Mouse (Mus musculus) CD4-positive, CD25-positive, alpha-beta regulatory T cell, adult 2 months (primary cell): ENCODE data around the gene Irx3.

ENCODE experiments used
- DNase-seq: peaks from one replicate; pipeline ENCODE4 v3.0.0-alpha.2; 2012; ENCODE audit warnings: low read depth, low spot score

Irx3 gene

DNA sequence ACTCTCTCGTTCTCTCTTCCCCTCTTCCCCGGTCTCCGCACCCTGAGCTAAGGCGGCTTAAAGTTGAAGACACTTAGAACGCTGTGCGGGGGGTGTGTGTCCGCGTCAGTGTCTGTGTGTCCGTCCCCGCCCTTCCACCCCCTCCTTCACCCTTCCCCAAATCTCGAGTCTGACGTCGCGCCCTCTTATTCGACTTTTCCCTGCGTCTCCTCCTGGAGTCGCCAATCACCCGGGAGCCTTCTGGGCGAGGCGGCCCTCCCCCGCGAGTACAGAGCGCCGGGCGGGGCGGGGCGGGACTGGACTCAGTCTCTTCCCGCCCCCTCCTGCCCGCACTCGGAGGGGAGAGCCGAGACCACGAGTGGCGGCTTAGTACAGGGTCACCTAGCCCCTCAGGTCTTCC lies at the start of gene Irx3:
Irx3 (minus strand) TSS at position 229 of the 400 bp plus-strand sequence.
- no peak for DNase-seq

DNA sequence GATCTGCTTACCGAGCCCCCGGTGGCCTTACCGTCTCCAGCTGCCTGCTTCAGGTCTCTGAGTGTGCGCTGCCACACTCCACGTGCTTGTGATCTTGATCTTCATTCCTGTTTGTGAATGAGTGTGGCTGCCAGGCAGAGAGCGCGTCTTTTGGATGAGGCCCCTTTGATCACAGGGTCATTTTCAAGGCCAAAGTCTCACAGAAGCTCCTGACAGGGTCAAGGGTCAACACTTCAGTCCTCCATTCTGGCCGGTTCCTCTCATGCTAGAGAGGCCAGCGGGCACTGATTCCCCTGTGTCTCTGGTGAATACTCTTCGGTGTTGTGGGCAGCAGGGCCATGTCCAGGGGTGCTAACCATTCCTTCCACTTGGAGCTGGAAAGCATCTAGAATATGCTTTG lies 49.5 kb upstream of the Irx3 start:
- no peak for DNase-seq

DNA sequence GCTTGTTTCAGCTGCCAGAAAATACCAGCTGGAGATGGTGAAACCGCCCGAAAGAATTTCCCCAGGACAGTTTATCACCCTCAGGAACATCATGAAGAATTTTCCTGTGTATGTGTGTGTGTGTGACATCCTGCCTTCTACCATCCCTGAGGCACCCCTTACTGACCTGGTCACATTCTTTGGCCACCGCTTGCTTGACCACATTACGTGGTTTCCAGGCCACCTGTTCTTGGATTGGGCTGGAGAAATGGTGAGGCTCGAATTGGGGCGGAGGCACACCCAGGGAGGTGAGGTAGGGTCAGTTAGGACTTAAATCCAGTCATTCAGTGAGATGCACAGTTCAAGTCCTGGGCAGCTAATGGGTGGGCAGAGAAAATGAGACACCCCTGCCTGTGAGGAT lies 48.1 kb upstream of the Irx3 start:
- DNase-seq: no peak

DNA sequence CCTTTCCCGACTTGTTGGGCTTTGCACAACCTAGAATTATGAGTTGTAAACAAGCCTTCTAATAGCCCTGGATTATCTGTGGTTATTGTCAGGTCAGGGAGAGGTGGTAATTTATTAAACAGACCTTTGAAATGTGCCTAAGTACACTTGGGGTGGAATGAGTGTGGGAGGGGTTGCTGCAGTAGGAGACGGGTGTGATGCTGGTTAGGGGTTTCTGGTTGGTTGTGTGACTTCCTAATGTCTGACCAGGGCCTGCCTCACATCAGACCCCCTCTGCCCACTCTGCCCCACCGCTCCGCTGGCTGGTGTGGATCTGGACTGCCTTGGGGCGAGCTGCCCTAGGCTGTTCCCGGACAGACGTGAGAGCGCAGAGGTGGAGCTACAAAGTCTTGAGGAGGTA lies 47.7 kb upstream of the Irx3 start:
- DNase-seq: no peak

DNA sequence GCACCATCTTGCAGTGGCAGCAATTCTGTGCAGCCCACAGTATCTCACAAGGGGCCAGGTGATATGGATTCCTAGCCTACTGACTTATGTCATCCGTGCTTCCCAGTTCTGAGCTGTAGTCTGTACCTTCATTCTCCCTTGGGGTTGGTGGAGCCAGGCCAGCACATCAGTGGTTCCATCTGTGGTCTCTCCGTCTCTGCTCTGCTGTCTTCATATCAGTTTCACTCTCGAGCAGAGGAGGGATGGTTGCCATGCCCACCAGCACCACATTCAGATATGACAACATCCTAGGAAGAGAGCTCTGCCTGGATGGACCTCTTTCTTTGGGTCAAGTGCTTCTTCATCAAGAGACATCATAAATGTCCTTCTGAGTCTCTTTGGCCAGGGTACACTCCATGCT lies 43.8 kb upstream of the Irx3 start:
- DNase-seq: no peak

DNA sequence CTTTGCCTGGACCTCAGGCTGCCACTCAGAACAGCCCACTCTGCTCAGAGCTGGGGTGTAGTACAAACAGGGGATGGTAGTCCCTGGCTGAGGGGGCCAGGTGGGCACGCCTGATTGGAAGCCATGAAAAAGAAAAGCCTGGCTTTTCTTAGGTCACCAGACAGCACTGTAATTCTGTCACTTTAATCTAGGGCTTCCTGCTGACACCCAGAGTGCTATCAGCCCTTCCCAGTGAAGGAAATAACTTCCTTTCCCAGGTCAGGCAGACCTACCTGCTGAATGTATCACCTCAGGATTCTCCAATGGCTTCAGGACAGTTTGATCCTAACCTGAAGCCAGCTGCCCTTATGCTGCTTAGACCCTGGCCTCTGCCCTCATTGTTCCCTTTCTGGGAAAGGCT lies 35.3 kb upstream of the Irx3 start:
- no peak for DNase-seq

DNA sequence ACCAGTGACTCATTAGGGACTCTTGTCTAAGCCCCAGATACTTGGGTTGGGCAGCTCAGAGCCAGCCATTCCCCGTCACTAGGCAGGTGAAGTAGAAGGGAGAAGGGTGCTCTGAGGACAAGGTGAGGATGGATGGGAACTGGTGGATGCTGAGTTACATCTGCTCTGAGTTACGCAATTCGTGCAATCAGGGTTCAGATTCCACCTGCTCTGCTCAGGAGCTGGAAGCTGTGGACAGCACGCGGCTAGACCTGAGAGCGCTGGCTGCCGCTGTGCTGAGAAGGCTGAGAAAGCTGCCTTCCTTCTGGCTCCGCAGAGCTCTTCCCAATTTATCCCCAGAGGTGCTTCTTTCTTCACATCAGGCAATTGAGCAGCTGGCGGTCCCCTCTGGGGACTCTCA lies 34.8 kb upstream of the Irx3 start:
- DNase-seq: no peak

DNA sequence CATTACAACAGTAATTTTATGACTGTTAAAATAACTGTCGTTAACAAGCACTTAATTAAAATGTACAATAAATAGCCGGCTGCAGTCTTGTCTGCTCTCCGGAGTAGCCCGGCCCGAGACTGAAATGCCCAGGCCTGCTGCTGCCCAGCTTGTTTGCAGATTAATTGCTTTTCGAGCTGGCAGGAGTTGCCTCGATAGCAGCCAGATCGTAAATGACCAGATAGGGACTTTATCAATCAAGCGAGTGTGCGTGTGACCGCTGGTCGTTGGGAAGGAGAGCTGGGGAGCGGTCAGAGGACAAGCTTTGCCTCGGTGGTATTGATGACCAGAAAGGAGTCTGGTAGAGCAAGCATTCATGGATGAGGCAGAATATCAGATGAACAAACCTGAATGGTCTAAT lies 25.8 kb upstream of the Irx3 start:
- no peak for DNase-seq

DNA sequence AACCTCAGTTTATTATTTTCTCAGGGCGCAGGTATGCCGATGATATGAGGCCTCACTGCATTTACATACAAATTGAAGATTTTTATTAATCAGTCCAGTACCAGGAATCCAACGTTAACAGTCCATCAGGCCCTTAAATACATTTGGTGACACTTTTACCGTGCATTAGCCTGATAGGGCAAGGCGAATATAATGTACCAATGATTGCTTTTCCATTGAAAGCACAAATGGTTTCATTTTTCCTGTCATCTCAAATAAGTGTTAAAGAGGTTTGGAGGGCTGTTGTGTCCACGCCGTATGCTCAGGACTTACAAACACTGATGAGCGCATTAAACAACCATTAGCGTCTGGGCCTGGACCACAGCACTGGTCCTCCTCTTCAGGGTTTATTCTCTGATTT lies 25.3 kb upstream of the Irx3 start:
- no peak for DNase-seq

DNA sequence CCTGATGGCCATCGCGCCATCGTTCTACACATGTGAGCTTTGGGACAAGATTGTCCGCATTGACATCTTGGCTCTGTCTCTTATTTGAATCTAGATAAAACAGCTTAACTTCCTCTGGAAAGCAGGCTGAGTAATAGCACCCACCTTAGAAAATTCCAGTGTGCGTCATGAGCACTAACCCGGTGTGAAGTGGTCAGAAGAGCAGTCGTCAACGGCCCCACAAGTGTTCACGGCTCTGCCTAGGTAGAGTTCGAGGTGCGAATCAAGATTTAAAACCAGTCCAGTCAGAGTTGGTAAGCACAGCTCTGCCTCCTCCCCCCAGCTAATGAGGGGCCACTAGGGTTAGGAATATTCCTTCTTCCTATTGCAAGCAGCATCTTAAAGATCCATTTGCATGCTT lies 21.5 kb upstream of the Irx3 start:
- no peak for DNase-seq

DNA sequence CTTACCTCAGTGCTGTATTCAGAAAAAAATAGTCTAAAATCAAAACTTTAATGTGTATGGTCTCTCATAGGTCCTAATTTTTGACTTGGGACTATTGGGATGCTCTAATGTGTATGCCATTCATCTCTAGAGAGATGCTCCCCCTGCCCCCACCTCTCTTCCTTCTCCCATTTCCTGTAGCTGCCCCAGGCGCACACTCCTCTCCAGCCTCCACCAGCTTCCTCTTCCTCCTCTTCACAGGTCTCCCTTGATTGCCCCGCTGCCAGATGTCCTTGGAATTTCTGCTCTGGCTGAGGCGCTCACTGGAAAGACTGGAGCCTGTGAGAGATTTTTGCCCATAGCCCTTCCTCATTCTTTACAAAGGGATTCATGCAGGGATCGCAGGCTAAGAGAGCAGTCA lies 20.9 kb upstream of the Irx3 start:
- no peak for DNase-seq

DNA sequence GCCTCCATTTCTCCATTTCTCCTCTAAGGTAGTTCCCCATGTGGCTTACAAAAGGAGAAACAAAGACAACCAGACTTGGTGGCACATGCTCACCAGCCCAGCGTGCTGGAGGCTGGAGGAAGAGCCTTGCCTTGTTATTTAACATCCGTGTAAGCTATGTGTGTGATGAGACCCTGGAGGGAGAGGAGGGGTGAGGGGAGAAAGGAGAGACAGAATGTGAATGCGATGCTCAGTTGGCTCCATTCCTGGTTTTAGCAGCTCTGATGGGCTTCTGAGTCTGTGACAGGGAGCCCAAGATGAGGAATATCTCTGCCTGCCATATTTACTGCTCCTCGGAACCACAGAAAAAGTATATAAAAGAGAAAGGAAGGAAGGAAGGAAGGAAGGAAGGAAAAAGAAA lies 20.1 kb upstream of the Irx3 start:
- no peak for DNase-seq

DNA sequence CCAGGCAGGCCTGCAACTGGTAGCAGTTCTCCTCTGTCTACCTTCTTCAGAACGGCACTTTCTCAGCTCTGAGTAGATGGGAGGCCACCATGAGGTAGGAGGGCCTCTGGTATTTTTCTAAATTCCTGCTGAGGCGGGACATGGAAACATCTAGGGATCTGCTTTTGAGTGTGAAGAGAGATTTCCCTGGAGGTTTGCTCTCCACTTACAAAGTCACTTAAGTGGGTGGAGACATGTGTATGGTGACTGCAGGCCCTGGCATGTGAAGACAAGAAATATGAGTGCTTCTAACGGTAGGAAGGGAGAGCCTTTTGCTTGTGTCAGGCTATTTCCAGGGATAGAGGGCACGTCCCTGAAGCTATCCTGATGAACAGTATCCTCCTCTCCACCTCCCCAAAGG lies 17.9 kb upstream of the Irx3 start:
- DNase-seq: no peak

DNA sequence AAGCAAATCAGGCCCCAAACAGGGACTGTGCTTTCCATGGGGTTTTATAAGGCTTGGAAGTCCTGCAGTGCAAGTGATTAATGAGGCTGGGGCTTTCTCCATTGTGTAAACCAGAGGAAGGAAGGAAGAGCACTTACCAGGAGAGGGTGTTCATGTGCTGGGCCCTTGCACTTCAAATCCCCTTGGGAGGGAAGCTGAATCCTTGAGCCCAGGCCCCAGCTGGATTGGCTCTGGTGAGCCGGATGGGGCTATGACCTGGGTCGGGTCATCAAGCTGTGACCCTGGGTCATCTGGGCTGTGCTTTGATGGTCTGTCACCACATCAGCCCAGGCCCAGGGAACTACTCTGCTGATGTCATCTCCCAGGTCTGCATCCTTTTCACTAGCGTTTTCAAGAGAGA lies 16.9 kb upstream of the Irx3 start:
- DNase-seq: no peak

DNA sequence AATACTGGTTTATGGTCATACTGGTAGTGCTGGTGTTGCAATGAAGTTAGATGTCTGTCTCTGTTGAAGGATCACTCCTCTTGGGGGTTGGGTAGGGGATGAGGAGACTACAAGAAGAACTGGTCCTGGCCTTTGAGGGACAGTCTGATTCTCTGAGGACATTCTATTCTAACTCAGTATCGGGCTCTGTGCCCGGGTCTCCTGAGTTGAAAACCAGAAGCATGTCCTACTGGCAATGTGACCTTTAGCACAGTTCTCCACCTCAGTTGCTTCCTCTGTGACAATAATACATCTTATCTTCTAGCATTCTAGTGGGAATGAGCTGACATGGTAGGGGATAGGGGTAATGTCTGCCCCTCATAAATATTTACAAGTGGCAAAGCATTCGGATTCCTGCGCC lies 12.2 kb upstream of the Irx3 start:
- no peak for DNase-seq

DNA sequence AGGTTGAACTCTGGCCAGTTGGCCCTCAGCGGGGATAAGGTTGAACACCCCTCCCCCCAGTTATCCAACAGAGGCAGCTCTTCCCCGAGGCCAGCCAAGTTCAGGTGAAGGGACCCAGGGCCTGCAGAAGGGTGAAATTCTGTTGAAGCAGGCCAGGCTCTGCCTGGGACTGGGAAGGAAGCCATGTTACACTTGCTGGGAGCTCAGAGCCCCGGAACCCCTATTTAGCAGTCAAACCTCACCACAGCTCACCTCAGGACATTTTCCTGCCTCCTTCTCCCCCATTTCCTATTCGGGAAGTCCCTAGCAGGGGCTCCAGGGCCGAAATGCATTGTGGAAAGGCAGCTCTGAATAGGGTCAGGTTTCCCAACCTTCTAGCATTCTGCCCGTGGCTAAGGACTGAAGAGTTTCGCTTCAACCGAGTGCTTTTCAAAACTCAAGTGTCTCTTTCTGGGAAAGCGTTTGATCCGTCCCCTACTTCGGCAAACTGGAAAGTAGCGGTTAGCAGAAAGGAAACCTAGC lies 4.9 kb upstream of the Irx3 start:
- no peak for DNase-seq

DNA sequence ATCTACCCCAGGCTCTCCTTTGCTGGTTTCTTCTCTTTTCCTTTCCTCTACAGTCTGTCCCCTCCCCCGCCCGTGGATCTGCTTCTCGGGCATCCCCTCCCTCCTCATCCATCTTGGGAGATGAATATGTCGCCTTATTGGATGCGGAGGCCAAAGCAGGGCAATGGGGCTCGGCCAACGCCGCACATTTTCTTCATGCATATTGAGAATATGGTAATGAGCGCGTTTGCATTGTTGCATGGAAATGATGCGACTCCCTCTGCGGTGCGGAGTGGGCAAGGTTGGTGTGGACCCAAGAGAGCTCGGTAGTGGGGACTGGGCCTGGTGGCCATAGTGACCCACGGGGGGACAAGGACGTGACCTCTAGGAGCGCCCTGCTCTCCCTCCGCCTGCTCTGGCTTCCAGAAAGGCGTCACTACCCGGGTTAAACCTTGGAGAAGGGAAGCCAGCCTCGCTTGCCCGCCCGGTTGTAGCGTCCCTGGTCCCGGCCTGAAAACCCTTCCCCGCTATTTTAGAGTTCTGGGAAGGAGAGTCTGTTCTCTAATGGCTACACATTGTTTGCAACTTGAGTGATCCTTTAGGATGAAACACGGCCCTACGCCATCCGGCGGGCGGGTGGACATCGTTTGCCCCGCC lies 4.3 kb upstream of the Irx3 start:
- no peak for DNase-seq

DNA sequence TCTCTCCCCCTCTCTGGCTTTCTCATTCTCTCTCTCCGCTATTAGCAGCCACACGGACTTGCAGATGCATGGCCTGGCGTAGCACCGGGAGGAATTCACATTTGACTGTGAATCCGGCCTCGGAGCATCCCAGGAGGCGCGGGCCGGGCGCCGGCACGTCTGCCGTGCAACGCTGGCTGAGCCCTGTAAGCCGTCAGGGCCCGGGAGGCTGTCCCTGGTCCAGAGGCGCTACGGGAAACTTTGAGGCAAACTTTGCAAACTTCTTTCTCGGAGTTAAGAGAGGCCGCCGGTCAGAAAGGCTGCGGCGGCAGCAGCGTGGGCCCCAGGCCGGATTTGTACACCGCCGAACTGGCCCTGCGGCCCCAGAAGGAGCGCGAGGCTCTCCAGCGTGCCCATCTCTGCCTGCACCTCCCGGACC lies 3.4 kb upstream of the Irx3 start:
- DNase-seq: no peak

DNA sequence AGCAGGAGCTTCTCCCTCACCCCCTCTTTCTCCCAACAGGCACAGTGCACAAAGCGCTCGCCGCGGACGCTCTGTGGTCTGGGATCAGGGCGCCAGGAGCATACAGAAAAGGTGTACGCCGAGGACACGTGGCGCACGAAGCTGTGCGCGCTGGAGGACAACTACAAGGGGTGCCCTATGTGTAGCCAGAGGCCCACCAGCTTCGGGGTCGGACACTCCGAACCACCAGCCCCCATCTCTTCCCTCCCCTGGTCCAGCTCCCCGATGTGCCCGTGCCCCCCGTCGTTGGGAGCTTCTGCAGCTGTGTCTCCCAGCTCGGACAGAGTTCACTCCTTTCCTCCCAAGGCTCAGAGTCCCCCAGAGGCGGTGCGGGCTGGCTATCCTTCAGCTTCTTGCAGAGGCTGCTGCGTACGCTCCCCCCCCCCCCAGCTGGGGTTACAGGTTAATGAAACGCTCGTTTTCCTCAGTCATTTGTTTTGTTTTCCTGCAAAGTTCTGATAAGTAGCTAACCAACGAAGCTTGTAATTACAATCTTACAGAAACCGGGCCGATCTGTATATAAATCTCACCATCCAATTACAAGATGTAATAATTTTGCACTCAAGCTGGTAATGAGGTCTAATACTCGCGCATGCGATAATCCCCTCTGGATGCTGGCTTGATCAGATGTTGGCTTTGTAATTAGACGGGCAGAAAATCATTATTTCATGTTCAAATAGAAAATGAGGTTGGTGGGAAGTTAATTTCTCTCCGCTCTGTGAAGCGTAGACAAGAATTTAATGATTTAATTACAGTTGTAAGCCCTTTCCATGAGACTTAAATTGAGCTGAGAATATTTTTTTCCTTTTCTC lies 2.8 kb upstream of the Irx3 start:
- no peak for DNase-seq

DNA sequence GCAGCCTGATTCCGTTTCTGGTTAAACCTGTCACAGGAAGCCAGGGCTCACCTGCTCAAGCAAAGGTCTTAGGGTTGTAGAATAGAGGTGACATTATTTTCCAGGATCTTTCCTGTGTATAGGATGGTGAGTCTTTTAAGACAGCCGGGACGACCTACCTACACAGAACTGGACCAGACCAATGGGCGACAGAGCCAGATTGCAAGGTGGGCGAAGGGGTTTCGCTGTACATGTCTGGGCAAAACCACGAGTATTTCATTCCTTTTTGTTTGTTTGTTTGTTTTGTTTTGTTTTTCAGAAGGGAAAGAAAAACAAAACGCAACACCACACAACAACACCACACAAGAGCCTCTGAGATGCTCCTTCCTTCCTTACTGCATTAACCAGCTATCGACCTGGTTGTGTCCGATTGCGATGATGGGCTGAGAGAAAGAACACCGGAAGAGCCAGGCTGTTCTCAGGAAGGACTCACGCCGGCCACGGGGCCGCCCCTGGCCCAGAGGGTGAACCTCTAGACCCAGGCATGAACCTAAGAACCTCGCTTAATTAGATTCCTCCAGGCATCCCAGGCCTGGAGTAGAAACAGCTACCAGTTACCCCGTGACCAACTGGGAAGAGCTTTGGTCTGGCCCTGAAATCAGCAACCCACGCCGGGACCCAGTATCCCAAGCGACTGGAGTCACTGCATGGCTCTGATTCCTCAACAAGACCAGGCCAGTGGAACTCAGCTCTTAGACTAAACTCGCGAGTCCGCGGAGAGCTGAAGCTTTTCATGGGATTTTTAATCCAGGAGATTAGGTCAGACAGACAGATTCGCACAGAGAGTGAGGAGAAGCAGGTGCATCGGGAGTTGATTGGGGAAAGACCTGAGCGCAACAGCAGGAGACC lies 1.9 kb upstream of the Irx3 start:
- DNase-seq: no peak

DNA sequence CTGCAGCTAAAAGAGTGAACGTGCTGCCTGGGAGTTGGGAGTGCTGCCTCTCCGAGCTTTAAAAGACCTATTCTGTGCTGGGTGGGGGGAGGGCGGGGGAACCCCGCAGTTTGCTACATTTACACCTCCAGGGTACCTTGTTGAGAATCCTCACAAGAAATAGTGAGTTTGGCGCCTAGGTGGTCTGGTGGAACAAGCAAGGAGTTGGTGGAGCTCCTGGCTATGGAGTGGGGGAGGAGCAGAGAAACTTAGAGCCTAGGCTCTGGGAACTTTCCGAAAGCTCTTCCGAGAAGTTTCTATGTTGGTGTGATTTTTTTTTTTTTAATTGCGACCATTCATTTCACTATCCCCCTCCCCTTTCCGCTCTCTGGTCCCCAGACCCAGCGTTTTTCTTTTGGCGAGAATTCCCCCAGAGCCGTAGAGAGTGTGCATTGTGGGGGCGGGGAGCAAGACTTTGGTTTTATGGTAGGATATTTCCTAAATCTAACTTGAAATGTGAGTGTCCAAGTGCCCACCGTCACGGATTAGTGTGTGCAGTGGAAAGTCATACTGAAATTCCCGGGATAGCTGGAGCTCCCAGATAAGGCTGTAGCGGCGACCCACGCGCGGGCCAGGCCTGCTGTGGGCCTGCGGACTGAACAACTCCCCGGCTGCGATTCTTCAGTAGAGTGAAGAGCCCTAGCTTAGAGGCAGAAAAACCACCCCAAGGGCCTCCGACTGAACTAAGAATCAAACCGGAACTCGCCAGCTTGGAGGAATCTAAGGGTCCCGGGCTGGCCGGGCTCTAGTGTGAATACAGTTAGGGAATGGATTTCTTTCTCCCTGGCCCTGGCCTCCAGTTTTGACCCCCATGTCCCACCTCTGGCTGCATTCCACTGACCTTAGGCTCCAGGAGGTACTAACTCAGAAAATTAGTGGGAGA lies 795 bp upstream of the Irx3 start:
- no peak for DNase-seq
